Mouse (Mus musculus): ENCODE data around the gene Bzw2. TPM values are rescaled to one million over a fixed set of nuclear protein-coding genes. Genes with fewer than 3 reads are reported as not detected.

Bzw2 gene
- total and polyA plus RNA-seq, 2 experiments from 2014 or later, result 184 to 263 TPM

DNA sequence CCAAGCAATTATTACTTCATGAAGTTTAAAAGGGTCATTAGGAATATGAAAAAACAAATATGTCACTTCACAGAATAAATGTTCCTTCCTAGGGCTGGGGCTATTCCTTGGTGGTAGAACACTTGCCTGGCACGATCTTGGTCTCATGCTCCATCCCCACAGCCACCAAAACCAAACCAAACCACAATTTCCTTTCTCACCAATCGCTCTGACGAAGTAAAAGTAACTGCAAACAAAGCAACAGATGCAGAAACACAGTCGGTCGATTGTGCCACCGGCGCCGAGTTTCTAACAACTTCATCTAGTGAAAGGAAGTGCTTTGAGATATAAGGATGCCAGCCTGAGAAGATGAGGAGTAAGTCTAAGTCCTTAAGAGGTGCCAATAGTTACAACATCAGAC, 21.6 kb downstream of the Bzw2 start:
- Histone ChIP-seq H3K4me2 (ENCODE audit: low read depth, low read length) (no peak overlapping the region), H3K4me3 (ENCODE audit: low read length) (no peak overlapping the region), H3K36me3 (ENCODE audit: insufficient read depth, low read length) (0 out of 2 replicates have a peak, but pooled peaks cover 8% of the 10 kb centered on the region), H3K9ac (replicated peaks; ENCODE audit: low read length) (no peak overlapping the region), H3K27ac (no peak overlapping the region), H3K4me1 (ENCODE audit: insufficient read depth, low read length) (no peaks in the 10 kb centered on the region), H3K9me3 (ENCODE audit: low read length) (no peaks in the 10 kb centered on the region), H3K27me3 (ENCODE audit: insufficient read depth, low read length) (no peaks in the 10 kb centered on the region)
- DNase-seq (ENCODE audit: low spot score), result no peak
- TF ChIP-seq CTCF (IDR thresholded peaks at IDR 0.05; ENCODE audit: low read depth), result no peak
- ATAC-seq, result no peak
- WGBS, result 93% methylated on average over 8 of the region's 8 CpGs

DNA sequence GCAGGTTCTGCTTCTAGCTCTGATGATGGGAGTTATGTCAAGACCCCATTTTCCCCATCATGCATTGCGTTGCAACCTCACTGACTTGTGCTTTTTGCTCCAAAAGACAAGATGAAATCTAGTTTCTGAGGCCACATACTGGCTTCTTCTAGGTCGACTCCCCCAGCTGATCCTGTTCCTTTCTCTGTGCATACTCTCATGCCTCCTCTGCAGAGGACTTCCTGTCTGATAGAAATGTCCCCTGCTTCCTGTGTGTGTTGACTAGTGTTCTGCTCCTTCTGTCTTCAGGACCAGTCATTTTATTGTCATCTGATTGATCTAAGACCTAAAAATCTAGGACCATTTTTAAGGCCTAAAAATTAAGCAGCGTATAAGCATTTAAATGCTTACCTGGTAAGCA, 22.5 kb downstream of the Bzw2 start:
- WGBS, result 95% methylated on average over 3 of the region's 3 CpGs
- ATAC-seq, result no peak
- Histone ChIP-seq H3K4me3 (ENCODE audit: low read length) (no peak overlapping the region), H3K36me3 (ENCODE audit: insufficient read depth, low read length) (0 out of 2 replicates have a peak, but pooled peaks cover 8% of the 10 kb centered on the region), H3K27me3 (ENCODE audit: insufficient read depth, low read length) (no peaks in the 10 kb centered on the region), H3K9ac (replicated peaks; ENCODE audit: low read length) (no peak overlapping the region), H3K9me3 (ENCODE audit: low read length) (no peaks in the 10 kb centered on the region), H3K4me2 (ENCODE audit: low read depth, low read length) (no peak overlapping the region), H3K4me1 (ENCODE audit: insufficient read depth, low read length) (no peaks in the 10 kb centered on the region), H3K27ac (no peak overlapping the region)
- no peak for DNase-seq (ENCODE audit: low spot score)
- no peak for TF ChIP-seq CTCF (IDR thresholded peaks at IDR 0.05; ENCODE audit: low read depth)

DNA sequence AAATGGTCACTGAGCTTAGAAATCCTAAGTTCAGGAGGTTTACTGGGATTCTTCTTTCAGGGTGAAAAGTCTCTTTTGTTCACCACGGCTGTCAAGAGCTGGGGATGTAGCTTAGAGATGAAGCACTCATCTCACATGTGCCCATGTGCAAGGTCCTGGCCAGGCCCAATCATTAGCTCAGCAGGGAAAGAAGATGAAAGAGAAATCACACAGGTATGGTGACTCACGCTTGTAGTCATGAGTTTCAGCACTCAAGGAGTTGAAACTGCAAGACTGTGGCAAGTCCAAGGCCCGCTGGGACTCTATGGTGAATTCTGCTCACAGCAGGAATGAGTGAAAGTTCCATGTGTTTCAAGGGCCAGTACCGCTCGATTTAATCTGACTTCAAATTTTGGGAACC, 23.8 kb downstream of the Bzw2 start:
- H3K9ac ChIP-seq (replicated peaks; ENCODE audit: low read length), result no peak overlapping the region
- H3K4me1 ChIP-seq (ENCODE audit: insufficient read depth, low read length), result no peaks in the 10 kb centered on the region
- H3K9me3 ChIP-seq (ENCODE audit: low read length), result no peaks in the 10 kb centered on the region
- no peak overlapping the region for H3K4me3 ChIP-seq (ENCODE audit: low read length)
- no peak overlapping the region for H3K27ac ChIP-seq
- DNase-seq (ENCODE audit: low spot score), result no peak
- peaks cover 13% of the 10 kb centered on the region; the same call in 1 of the 2 replicates for H3K36me3 ChIP-seq (ENCODE audit: insufficient read depth, low read length)
- WGBS, result 92% methylated on average over 5 of the region's 5 CpGs
- no peaks in the 10 kb centered on the region for H3K27me3 ChIP-seq (ENCODE audit: insufficient read depth, low read length)
- H3K4me2 ChIP-seq (ENCODE audit: low read depth, low read length), result no peak overlapping the region
- TF ChIP-seq CTCF (IDR thresholded peaks at IDR 0.05; ENCODE audit: low read depth), result no peak
- ATAC-seq, result no peak

DNA sequence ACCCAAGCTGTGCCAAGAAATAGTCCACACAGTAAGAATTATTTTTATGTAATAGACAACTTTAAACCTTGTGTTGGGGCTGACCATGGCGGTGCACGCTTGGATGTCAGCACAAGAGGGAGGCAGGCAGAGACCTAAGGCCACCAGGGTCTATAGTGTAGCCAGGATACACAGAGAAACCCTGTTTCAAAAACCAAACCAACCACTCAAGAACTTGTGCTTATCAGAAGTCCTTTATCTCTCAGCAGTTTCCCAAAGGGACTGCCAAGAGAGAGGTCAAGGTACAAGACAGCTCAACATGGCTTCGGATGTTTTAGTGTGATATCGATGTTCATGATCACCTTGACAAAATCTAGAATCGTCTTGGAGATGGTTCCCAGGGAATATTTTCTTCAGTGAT, 24.3 kb downstream of the Bzw2 start:
- H3K27me3 ChIP-seq (ENCODE audit: insufficient read depth, low read length), result no peaks in the 10 kb centered on the region
- no peak overlapping the region for H3K4me2 ChIP-seq (ENCODE audit: low read depth, low read length)
- DNase-seq (ENCODE audit: low spot score), result no peak
- no peaks in the 10 kb centered on the region for H3K4me1 ChIP-seq (ENCODE audit: insufficient read depth, low read length)
- no peak overlapping the region for H3K27ac ChIP-seq
- no peaks in the 10 kb centered on the region for H3K9me3 ChIP-seq (ENCODE audit: low read length)
- no peak overlapping the region for H3K9ac ChIP-seq (replicated peaks; ENCODE audit: low read length)
- no peak overlapping the region for H3K4me3 ChIP-seq (ENCODE audit: low read length)
- 92% methylated on average over 5 of the region's 5 CpGs for WGBS
- no peak for ATAC-seq
- H3K36me3 ChIP-seq (ENCODE audit: insufficient read depth, low read length), result peaks cover 14% of the 10 kb centered on the region; the same call in 1 of the 2 replicates
- TF ChIP-seq CTCF (IDR thresholded peaks at IDR 0.05; ENCODE audit: low read depth), result no peak

GRCm38 (mm10) chr12:36132668-36133067, 25.2 kb downstream of the Bzw2 start:
- H3K4me2 ChIP-seq (ENCODE audit: low read depth, low read length), result no peak overlapping the region
- H3K27me3 ChIP-seq (ENCODE audit: insufficient read depth, low read length), result no peaks in the 10 kb centered on the region
- TF ChIP-seq CTCF (IDR thresholded peaks at IDR 0.05; ENCODE audit: low read depth), result no peak
- no peak overlapping the region for H3K9ac ChIP-seq (replicated peaks; ENCODE audit: low read length)
- H3K4me3 ChIP-seq (ENCODE audit: low read length), result no peak overlapping the region
- H3K9me3 ChIP-seq (ENCODE audit: low read length), result no peaks in the 10 kb centered on the region
- peaks cover 14% of the 10 kb centered on the region; the same call in 1 of the 2 replicates for H3K36me3 ChIP-seq (ENCODE audit: insufficient read depth, low read length)
- DNase-seq (ENCODE audit: low spot score) (no peak), ATAC-seq (no peak)
- H3K27ac ChIP-seq, result no peak overlapping the region
- no peaks in the 10 kb centered on the region for H3K4me1 ChIP-seq (ENCODE audit: insufficient read depth, low read length)
- WGBS, result 79% methylated on average over 3 of the region's 3 CpGs

DNA sequence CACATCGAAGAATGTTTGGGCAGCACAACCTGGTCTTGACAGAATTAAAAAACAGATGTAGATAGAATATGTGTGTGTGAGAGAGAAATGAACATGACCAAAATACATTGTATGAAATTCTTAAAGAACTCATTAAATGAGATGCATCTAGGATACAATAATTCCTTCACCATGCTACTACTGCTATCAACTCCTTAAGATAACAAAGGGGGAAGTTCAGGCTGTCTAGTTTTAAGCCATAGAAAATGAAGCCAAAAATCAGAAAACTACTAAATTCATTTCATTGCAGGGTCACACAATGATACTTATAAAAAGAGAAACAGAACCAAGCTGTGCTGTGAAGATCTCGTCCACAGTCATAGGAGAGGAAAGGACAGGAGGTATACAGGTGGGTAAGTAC, 25.6 kb downstream of the Bzw2 start:
- H3K9me3 ChIP-seq (ENCODE audit: low read length), result no peaks in the 10 kb centered on the region
- DNase-seq (ENCODE audit: low spot score) (no peak), ATAC-seq (no peak)
- H3K4me3 ChIP-seq (ENCODE audit: low read length), result no peak overlapping the region
- no peaks in the 10 kb centered on the region for H3K27me3 ChIP-seq (ENCODE audit: insufficient read depth, low read length)
- H3K4me1 ChIP-seq (ENCODE audit: insufficient read depth, low read length), result no peaks in the 10 kb centered on the region
- H3K36me3 ChIP-seq (ENCODE audit: insufficient read depth, low read length), result peaks cover 14% of the 10 kb centered on the region; the same call in 1 of the 2 replicates
- no peak overlapping the region for H3K4me2 ChIP-seq (ENCODE audit: low read depth, low read length)
- no peak overlapping the region for H3K9ac ChIP-seq (replicated peaks; ENCODE audit: low read length)
- 98% methylated on average over 2 of the region's 2 CpGs for WGBS
- no peak for TF ChIP-seq CTCF (IDR thresholded peaks at IDR 0.05; ENCODE audit: low read depth)
- H3K27ac ChIP-seq, result no peak overlapping the region

- H3K27me3 ChIP-seq (ENCODE audit: insufficient read depth, low read length), result no peaks in the 10 kb centered on the region
- no peak for DNase-seq (ENCODE audit: low spot score)
- no peak overlapping the region for H3K9ac ChIP-seq (replicated peaks; ENCODE audit: low read length)
- 81% methylated on average over 5 of the region's 5 CpGs for WGBS
- H3K4me3 ChIP-seq (ENCODE audit: low read length), result no peak overlapping the region
- ATAC-seq, result no peak
- peaks cover 14% of the 10 kb centered on the region; the same call in 1 of the 2 replicates for H3K36me3 ChIP-seq (ENCODE audit: insufficient read depth, low read length)
- no peak overlapping the region for H3K4me2 ChIP-seq (ENCODE audit: low read depth, low read length)
- H3K4me1 ChIP-seq (ENCODE audit: insufficient read depth, low read length), result no peaks in the 10 kb centered on the region
- TF ChIP-seq CTCF (IDR thresholded peaks at IDR 0.05; ENCODE audit: low read depth), result no peak
- H3K9me3 ChIP-seq (ENCODE audit: low read length), result no peaks in the 10 kb centered on the region
- no peak overlapping the region for H3K27ac ChIP-seq
These were observed 28.1 kb downstream of the Bzw2 start for GRCm38 (mm10) chr12:36129826-36130225.

Measured in hindbrain, postnatal 0 days (tissue).